Mouse (Mus musculus) ES-E14 (cell line): ENCODE data around the gene Tmem163. TPM values are rescaled to one million over a fixed set of nuclear protein-coding genes. Genes with fewer than 3 reads are reported as not detected.

Experiments
- DNase-seq: peaks from one replicate; pipeline ENCODE4 v3.0.0-alpha.2; 2013; ENCODE audit warnings: low read depth, low spot score
- H3K27ac ChIP-seq: 2 replicates; pipeline ENCODE4 v1.5.1; 2012; ENCODE audit warnings: low read depth, mild to moderate bottlenecking, low read length, moderate library complexity, mixed read lengths; ENCODE audit not compliant: poor library complexity, insufficient read depth, severe bottlenecking
- H3K36me3 ChIP-seq: 2 replicates; pipeline ENCODE4 v1.6.1; 2012; ENCODE audit warnings: mild to moderate bottlenecking, low read length, moderate library complexity, mixed read lengths; ENCODE audit not compliant: control insufficient read depth, poor library complexity, insufficient read depth, severe bottlenecking
- H3K4me1 ChIP-seq, 2 experiments: fragments of 150-350 bp in 1 of 2; sonication (generic) in 1 of 2; 2 replicates each; pipeline ENCODE4 v1.6.1; 2012; ENCODE audit warnings: low read length in 2 of 2, mild to moderate bottlenecking in 1 of 2, mixed read lengths in 1 of 2; ENCODE audit not compliant: control insufficient read depth in 2 of 2, insufficient read depth in 2 of 2, poor library complexity in 1 of 2
- H3K4me3 ChIP-seq, 2 experiments: fragments of 150-350 bp in 1 of 2; sonication (generic) in 1 of 2; 2 replicates each; pipeline ENCODE4 v1.5.1; 2012; ENCODE audit warnings: low read length in 2 of 2, low read depth in 1 of 2, mild to moderate bottlenecking in 1 of 2, mixed read lengths in 1 of 2; ENCODE audit not compliant: insufficient read depth in 1 of 2, poor library complexity in 1 of 2, severe bottlenecking in 1 of 2
- H3K9ac ChIP-seq: 2 replicates; pipeline ENCODE4 v1.6.1; 2012; ENCODE audit warnings: low read depth, mild to moderate bottlenecking, low read length, mixed read lengths; ENCODE audit not compliant: poor library complexity, insufficient read depth, severe bottlenecking
- H3K9me3 ChIP-seq: fragments of 150-350 bp; sonication (generic); 2 replicates; pipeline ENCODE4 v1.6.1; 2012; ENCODE audit warnings: low read depth, mild to moderate bottlenecking, low read length; ENCODE audit not compliant: control insufficient read depth, insufficient read depth
- CHD2 ChIP-seq: IDR thresholded peaks from 2 replicates; pipeline ENCODE4 v1.6.1; 2014; ENCODE audit warnings: mild to moderate bottlenecking, low read depth, low read length, inconsistent platforms
- HCFC1 ChIP-seq: IDR thresholded peaks from 2 replicates; pipeline ENCODE4 v1.6.1; 2012; ENCODE audit warnings: low read length, inconsistent platforms, borderline replicate concordance; ENCODE audit not compliant: insufficient read depth
- MAFK ChIP-seq: IDR thresholded peaks from 2 replicates; pipeline ENCODE4 v1.6.1; 2014; ENCODE audit warnings: mild to moderate bottlenecking, low read depth, low read length, inconsistent platforms; ENCODE audit not compliant: insufficient read depth
- ZC3H11A ChIP-seq: IDR thresholded peaks from 2 replicates; pipeline ENCODE4 v1.6.1; 2012; ENCODE audit warnings: low read depth, mild to moderate bottlenecking, inconsistent platforms, low read length, borderline replicate concordance
- ZNF384 ChIP-seq: IDR thresholded peaks from 2 replicates; pipeline ENCODE4 v1.6.1; 2012; ENCODE audit warnings: low read depth, low read length, inconsistent platforms
- in situ Hi-C, 2 experiments: fragments of 600-800 bp; cut with MboI; formaldehyde crosslinking; loops; one replicate each; pipeline ENCODE4 v1.15.1; 2025; ENCODE audit warnings: low sequenced_read_pairs in 2 of 2, inconsistent platforms in 1 of 2; ENCODE audit not compliant: unreplicated experiment in 2 of 2
- total RNA-seq: library from RNA; depleted of rRNA; stranded (reverse); fragments of 300-350 nt; gene quantifications from 2 replicates; pipeline ENCODE4 v1.2.3, GENCODE M21; 2012

The Tmem163 gene
- total RNA-seq, 1 experiment, result 0.18 TPM

DNA sequence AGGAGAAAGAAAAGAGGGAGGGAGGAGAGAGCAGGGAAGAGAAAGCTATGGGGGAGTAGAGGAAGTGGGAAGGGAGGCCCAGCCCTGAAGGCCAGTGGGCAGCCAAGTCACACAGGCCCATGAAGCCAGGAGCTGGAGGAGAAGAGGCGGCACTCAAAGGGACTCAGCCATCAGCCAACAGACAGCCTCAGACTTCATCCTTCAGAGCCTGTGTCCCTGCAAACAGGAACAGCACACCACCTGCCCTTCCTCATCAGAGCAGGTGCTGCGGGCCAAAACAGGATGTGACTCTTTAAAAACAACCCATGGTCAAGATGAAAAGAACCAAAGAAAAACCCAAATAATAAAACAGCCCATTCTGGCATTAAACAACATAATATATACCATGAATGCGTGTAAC is 165.7 kb downstream of the Tmem163 start:
- TF ChIP-seq MAFK, result no peak
- no peak for TF ChIP-seq ZC3H11A
- no peak for TF ChIP-seq HCFC1
- Histone ChIP-seq H3K36me3 (no peaks in the 10 kb centered on the region), H3K4me1 (no peaks in the 10 kb centered on the region), H3K9ac (no peak overlapping the region), H3K9me3 (no peaks in the 10 kb centered on the region), H3K27ac (no peak overlapping the region), H3K4me3 (no peak overlapping the region)
- in situ Hi-C loops, result loop anchor here in 1 of 2 experiments (25.0 kb wide), 1 partner anchor 249 kb away; the partner anchor contains the start of gene Ccnt2
- DNase-seq, result no peak

DNA sequence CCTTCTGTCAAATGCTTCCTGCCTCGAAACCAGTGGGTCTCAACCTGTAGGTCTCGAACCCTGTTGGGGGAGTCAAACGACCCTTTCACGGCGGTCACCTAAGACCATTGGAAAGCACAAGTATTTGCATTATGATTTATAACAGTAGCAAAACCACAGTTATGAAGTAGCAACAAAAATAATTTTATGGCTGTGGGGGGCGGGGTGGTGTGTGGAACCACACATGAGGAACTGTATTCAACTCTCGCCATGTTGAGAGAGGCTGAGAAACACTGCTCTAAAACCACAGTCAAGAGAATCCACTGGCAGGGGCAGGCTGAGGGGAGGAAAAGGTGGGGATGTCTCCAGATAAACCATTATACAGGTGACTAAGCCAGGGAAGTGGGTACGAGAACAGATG is 166.2 kb downstream of the Tmem163 start:
- H3K9ac ChIP-seq, result no peak overlapping the region
- no peaks in the 10 kb centered on the region for H3K4me1 ChIP-seq
- no peaks in the 10 kb centered on the region for H3K9me3 ChIP-seq
- no peak for DNase-seq
- H3K27ac ChIP-seq, result no peak overlapping the region
- TF ChIP-seq ZC3H11A (no peak), ZNF384 (no peak), MAFK (no peak), HCFC1 (no peak), CHD2 (no peak)
- no peak overlapping the region for H3K4me3 ChIP-seq
- in situ Hi-C loops, result loop anchor here in 1 of 2 experiments (25.0 kb wide), 1 partner anchor 249 kb away; the partner anchor contains the start of gene Ccnt2
- no peaks in the 10 kb centered on the region for H3K36me3 ChIP-seq

GRCm38 (mm10) chr1:127512709-127513108 is 166.6 kb downstream of the Tmem163 start:
- no peak for TF ChIP-seq HCFC1
- TF ChIP-seq ZC3H11A, result no peak
- TF ChIP-seq CHD2, result no peak
- no peak for TF ChIP-seq MAFK
- TF ChIP-seq ZNF384, result no peak
- H3K36me3 ChIP-seq, result no peaks in the 10 kb centered on the region
- no peak for DNase-seq
- H3K4me3 ChIP-seq, result no peak overlapping the region
- no peak overlapping the region for H3K9ac ChIP-seq
- no peaks in the 10 kb centered on the region for H3K9me3 ChIP-seq
- no peak overlapping the region for H3K27ac ChIP-seq
- in situ Hi-C loops, result loop anchor here in 1 of 2 experiments (25.0 kb wide), 1 partner anchor 250 kb away; the partner anchor contains the start of gene Ccnt2
- H3K4me1 ChIP-seq, result no peaks in the 10 kb centered on the region; a peak in 1 of 4 replicates

GRCm38 (mm10) chr1:127511362-127511761 is 168.0 kb downstream of the Tmem163 start:
- H3K36me3 ChIP-seq, result no peaks in the 10 kb centered on the region
- in situ Hi-C loops, result loop anchor here in 1 of 2 experiments (25.0 kb wide), 1 partner anchor 251 kb away; the partner anchor contains the start of gene Ccnt2
- peaks cover 0 to 4% of the 10 kb centered on the region in 2 experiments; a peak in 1 of 4 replicates for H3K4me1 ChIP-seq
- H3K4me3 ChIP-seq, result no peak overlapping the region
- no peaks in the 10 kb centered on the region for H3K9me3 ChIP-seq
- no peak overlapping the region for H3K27ac ChIP-seq
- no peak overlapping the region for H3K9ac ChIP-seq
- TF ChIP-seq HCFC1 (no peak), MAFK (no peak), CHD2 (no peak)
- DNase-seq, result no peak

DNA sequence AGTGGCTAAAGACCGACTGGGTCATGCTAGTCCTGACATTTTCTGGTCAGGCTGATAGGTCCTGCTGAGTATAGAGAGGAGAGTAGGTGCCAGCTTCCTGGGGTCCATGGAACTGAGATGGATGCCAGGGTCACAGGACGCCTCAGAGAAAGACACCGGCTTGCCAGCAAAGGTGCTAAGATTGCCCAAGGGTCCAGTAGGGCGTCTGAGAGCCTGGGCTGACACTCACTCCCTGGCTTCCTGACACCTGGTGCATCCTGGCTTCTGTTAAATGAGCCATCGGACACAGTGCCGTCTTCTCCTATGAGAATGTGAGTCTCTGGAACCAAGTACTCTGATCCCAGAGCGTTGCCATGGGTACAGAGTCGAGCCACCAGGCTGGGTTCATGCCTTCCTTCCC is 170.4 kb downstream of the Tmem163 start:
- Histone ChIP-seq H3K9ac (no peak overlapping the region), H3K36me3 (no peaks in the 10 kb centered on the region), H3K4me1 (peaks cover 0 to 4% of the 10 kb centered on the region in 2 experiments; a peak in 1 of 4 replicates), H3K9me3 (no peaks in the 10 kb centered on the region), H3K4me3 (no peak overlapping the region), H3K27ac (no peak overlapping the region)
- no peak for DNase-seq
- in situ Hi-C loops, result loop anchor here (10.0 to 25.0 kb wide), 2 partner anchors 246 to 253 kb away; partner anchors contain the start of gene Ccnt2 (in 1 of the 2)
- TF ChIP-seq HCFC1 (no peak), ZNF384 (no peak), CHD2 (no peak), MAFK (no peak), ZC3H11A (no peak)
